Mouse (Mus musculus) right cerebral cortex, adult 2 months (tissue): ENCODE data around the gene Shank3.

Source experiments
- DNase-seq, 2 experiments: peaks; one replicate each; pipeline ENCODE4 v3.0.0; 2021 to 2022; ENCODE audit warnings: low spot score in 2 of 2

The Shank3 gene

GRCm38 (mm10) chr15:89557179-89557995, 58.0 kb downstream of the Shank3 start:
- DNase-seq = no peak

GRCm38 (mm10) chr15:89557996-89558390, 58.6 kb downstream of the Shank3 start:
- DNase-seq = no peak

DNA sequence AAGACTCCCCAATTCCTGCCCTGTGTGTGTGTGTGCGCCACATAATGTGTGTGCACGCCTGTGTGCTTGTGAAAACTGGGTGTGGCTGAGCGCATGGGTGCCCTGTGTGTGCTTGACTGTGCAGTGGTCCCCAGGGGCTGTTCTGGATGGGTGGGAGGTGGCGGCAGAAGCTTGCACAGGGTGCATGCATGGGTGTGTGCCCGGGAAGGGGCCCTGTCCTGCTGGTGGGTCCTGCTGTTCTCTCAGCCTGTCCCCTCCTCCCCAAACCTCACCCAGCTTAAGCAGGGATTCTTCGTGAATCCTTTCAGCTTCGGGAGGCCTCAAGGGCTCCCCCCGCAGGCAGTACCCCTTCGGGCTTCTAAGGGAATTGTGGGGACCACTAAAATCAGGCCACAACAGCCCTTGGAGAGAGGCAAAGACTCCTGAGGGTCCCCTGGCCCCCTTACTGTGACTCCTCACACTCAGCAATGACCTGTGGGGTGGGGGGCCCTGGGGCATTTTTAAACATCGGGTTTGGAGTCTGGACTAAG, 59.8 kb downstream of the Shank3 start:
- DNase-seq = no peak

- DNase-seq = no peak
These were observed 68.7 kb downstream of the Shank3 start, which contains the start of gene Acr for GRCm38 (mm10) chr15:89568114-89568513. Gene Acr (plus strand): TSS chr15:89568326.

GRCm38 (mm10) chr15:89572147-89572546, 72.7 kb downstream of the Shank3 start:
- no peak for DNase-seq

- DNase-seq = no peak
These were observed 83.1 kb downstream of the Shank3 start for GRCm38 (mm10) chr15:89582494-89582893.

DNA sequence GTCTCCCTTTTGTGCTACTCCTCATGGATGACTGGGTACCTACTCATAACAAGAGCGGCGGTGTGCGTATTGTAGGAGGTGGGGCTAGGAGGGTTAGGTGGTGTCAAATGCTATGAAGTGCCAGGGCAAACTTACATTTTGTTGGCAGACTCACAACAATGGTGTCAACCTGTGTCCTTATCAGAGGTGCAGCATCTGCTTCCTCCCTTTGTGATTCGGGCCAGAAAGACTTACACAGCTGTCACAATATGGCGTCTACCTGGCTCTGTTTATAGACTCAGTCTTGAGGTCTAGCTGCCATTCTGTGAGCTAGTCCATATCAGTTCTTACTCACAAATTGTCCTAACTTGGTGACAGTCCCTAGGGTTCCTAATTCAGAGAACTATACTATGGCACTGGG, 85.7 kb downstream of the Shank3 start:
- DNase-seq = no peak

GRCm38 (mm10) chr15:89585631-89586030, 86.2 kb downstream of the Shank3 start:
- no peak for DNase-seq

GRCm38 (mm10) chr15:89589146-89589545, 89.7 kb downstream of the Shank3 start:
- DNase-seq = no peak

GRCm38 (mm10) chr15:89591317-89591716, 91.9 kb downstream of the Shank3 start:
- DNase-seq = peak in 1 of 2 experiments; percentile 44

DNA sequence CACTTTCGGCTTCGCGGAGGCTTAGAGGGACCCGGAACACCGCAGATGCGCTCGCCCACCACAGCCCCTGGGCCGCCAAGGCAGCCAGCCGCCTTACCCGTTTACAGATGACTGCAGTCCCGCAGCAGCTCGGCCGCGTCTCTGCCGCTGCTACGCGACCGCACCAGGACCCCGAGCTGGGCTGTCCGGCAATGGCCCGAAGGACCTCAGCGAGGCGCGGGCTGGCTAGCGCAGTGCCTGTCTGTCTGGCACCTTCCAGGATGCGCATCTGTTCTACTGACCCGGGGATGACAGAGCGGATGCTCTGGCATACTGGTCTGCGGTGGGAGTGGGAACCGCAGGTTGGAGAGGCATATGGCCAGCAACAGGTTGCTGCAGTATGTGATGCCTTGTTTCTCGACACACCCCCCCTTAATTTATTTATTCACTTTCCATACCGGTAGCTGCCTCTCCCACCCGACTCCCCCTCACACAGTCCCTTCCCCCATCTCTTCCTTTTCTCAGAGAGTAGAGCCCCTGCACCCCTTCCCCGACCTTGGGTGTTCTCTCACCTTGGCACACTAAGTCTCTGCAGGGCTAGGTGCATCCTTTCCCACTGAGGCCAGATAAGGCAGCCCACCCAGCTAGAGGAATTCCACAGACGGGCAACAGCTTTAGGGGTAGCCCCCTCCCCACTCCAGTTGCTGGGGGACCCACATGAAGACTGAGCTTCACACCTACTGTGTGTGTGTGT, 92.5 kb downstream of the Shank3 start, which contains the start of gene Rabl2:
Gene Rabl2 (minus strand): TSS at position 201 of the 733 bp plus-strand sequence.
- peak; percentile 83 to 85 for DNase-seq

- DNase-seq = no peak
These were observed 93.1 kb downstream of the Shank3 start for GRCm38 (mm10) chr15:89592548-89592947.

DNA sequence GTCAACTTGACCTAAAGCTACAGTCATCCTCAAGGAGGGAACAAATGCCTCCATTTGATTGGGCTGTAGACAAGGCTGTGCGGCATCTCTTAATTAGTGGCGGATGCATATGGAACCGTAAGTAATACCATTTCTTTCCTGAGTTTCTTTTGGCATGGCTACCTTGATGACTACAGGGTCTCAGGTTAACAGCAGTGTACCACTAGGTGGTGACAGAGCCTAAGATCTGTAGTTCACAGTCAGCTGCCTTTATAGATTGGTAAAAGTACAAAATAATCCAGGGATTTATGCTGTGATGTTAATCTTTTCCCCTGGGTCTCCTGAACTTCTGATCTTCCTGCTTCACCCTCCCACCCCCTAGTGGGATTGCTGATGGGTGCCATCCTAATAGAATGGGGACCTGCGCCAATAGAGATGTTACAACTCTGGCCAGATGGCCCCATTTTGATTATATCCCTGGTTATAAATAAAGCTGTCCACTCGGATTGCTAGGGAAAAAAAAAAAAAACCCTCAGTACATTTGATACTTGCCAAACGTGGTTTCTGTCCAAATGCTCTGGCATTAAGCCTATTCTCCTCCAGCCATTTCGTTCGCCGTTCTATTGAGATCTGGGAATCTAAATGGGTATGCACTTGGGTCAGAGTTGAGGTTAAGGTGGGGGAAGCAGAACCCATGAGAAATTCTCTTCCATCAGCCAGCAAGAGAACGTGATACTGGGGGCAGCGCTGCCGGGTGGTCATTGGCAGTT, 106.6 kb downstream of the Shank3 start:
- no peak for DNase-seq

DNA sequence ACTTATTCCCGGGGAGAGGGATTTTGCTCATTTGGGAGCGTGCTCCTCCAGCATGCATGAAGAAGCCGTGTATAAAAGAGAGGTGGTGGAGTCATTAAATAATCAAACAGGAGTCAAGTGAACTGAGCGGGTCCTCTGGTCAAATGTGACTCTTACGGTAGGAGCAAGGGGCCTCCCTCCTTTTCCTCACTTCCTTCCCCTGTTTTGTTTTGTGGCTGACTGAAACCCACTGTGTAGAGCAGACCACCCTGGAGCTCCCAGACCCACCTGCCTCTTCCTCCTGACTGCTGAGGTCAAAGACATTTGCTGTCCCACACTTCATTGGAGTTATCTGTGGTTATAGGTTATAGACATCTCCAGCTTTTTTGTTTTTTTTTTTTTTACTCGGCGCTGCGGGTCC, 108.1 kb downstream of the Shank3 start:
- DNase-seq = no peak

DNA sequence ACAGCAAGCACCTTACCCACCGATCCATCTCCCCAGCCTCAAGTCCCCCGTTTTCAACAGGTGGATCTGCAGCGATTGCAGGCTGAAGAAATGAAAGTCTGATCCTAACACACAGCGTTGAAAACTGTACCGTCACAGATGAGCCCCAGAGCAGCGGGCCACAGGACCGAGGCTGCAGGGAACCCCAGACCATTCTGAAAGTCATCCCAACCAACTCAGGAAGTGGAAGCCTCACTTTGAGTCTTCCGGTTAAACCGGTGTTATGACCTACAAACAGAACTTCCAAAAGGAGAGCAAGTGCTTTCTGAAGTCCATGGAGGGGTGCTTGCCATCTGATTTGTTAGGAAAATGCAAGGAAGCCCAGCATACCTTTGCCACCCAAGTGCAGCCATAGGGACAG, 108.5 kb downstream of the Shank3 start:
- no peak for DNase-seq
